In the genomic region with DNA sequence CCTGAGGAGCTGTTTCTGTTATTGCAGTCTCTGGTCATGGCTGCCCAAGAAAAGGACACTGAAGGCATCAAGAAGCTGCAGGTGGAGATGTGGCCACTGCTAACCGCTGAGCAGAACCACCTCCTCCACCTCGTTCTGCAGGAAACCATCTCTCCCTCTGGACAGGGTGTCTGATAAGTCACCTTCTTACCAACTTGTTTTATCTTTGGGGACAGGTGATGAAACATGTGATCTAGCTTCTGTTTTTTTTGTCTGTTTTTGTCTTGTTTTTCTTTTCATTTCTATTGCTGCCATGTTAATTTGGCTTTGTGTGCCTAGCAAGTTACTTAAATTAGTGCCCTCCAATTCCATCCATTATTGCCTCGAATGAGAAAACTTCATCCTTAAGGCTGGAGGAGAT, we compare ENCODE assay signal across 8 mouse cellular contexts. TPM values are rescaled to one million over a fixed set of nuclear protein-coding genes. Genes with fewer than 3 reads are reported as not detected.
A peak's percentile ranks its signal among the peaks of the same experiment; 100 is the strongest.
DNase-seq lines count a peak whose midpoint lies in the region; ATAC-seq and TF ChIP-seq lines count a peak whose summit lies in the region.

No protein-coding gene starts in this region.

- no peaks in the 10 kb centered on the region for H3K4me1 ChIP-seq in hindbrain, postnatal 0 days (ENCODE audit: insufficient read depth, low read length)
- H3K4me1 ChIP-seq in midbrain, postnatal 0 days (ENCODE audit: insufficient read depth, low read length) = no peaks in the 10 kb centered on the region

- no peak for TF ChIP-seq CTCF in left cerebral cortex, adult 2 months (IDR thresholded peaks at IDR 0.05)
- no peak for TF ChIP-seq CTCF in hindbrain, postnatal 0 days (IDR thresholded peaks at IDR 0.05; ENCODE audit: low read depth)
- no peak for TF ChIP-seq CTCF in midbrain, postnatal 0 days (IDR thresholded peaks at IDR 0.05)

- peak overlapping the region; percentile 94 for H3K27ac ChIP-seq in left cerebral cortex, adult 2 months
- H3K27ac ChIP-seq in hindbrain, postnatal 0 days = peak overlapping the region; percentile 96
- H3K27ac ChIP-seq in midbrain, postnatal 0 days (ENCODE audit: low read depth, low read length) = peak overlapping the region; percentile 89

- intact Hi-C loops in left cerebral cortex, adult 2 months (cut with DNase I) = loop anchor here (2.0 to 10.0 kb wide), 4 partner anchors 114 to 426 kb away; partner anchors contain the start of genes Atp2b3, Pnma3 and Zfp275

- H3K4me2 ChIP-seq in hindbrain, postnatal 0 days (ENCODE audit: low read depth, low read length) = peak overlapping the region; percentile 58
- H3K4me2 ChIP-seq in midbrain, postnatal 0 days (ENCODE audit: low read depth, low read length, poor library complexity, severe bottlenecking) = peak overlapping the region; percentile 54

- H3K36me3 ChIP-seq in hindbrain, postnatal 0 days (ENCODE audit: insufficient read depth, low read length) = no peaks in the 10 kb centered on the region
- no peaks in the 10 kb centered on the region for H3K36me3 ChIP-seq in midbrain, postnatal 0 days (ENCODE audit: insufficient read depth, low read length)

- H3K9ac ChIP-seq in hindbrain, postnatal 0 days (replicated peaks; ENCODE audit: low read length) = peak overlapping the region; percentile 71
- H3K9ac ChIP-seq in midbrain, postnatal 0 days (replicated peaks; ENCODE audit: low read length, poor library complexity, severe bottlenecking) = peak overlapping the region; percentile 69

- no peaks in the 10 kb centered on the region for H3K9me3 ChIP-seq in hindbrain, postnatal 0 days (ENCODE audit: low read length)
- H3K9me3 ChIP-seq in midbrain, postnatal 0 days (ENCODE audit: low read length) = no peaks in the 10 kb centered on the region

- WGBS in hindbrain, postnatal 0 days = 33% methylated on average over 3 of the region's 3 CpGs
- WGBS in midbrain, postnatal 0 days = 24% methylated on average over 3 of the region's 3 CpGs

- H3K27me3 ChIP-seq in hindbrain, postnatal 0 days (ENCODE audit: insufficient read depth, low read length) = no peaks in the 10 kb centered on the region
- no peaks in the 10 kb centered on the region for H3K27me3 ChIP-seq in midbrain, postnatal 0 days (ENCODE audit: insufficient read depth, low read length)

- no peak for DNase-seq in left cerebral cortex, adult 2 months (ENCODE audit: extremely low spot score in 1 of 2, low spot score in 2 of 2)
- no peak for DNase-seq in left cerebral cortex, adult 18-20 months (ENCODE audit: low spot score in 2 of 2)
- DNase-seq in c-Kit-positive CD71-positive TER-119-positive erythroid progenitor cells, embryonic 14.5 days (ENCODE audit: low spot score) = peak; percentile 4
- DNase-seq in hindbrain, postnatal 0 days (ENCODE audit: low spot score) = no peak
- no peak for DNase-seq in midbrain, postnatal 0 days (ENCODE audit: low spot score)
- DNase-seq in right cerebral cortex, adult 18-20 months = no peak
- DNase-seq in urinary bladder, adult 2 months (ENCODE audit: low spot score) = no peak
- no peak for DNase-seq in embryo, embryonic 10.5 days (ENCODE audit: low spot score)

- ATAC-seq in hindbrain, postnatal 0 days = no peak
- ATAC-seq in midbrain, postnatal 0 days (ENCODE audit: low FRiP score) = no peak

- peak overlapping the region; percentile 70 for H3K4me3 ChIP-seq in left cerebral cortex, adult 2 months
- H3K4me3 ChIP-seq in hindbrain, postnatal 0 days (ENCODE audit: low read length) = peak overlapping the region; percentile 59
- H3K4me3 ChIP-seq in midbrain, postnatal 0 days (ENCODE audit: low read depth, low read length) = peak overlapping the region; percentile 61

RNA-seq across cellular contexts. Expression of gene F8a, which starts 1.2 kb away (rescaled TPM):
- total RNA-seq in left cerebral cortex, adult 2 months (2021) = 10 to 100 TPM; 16.3 to 18.6 TPM
- 10 to 100 TPM; 16.3 to 19.0 TPM for total RNA-seq in left cerebral cortex, adult 18-20 months (2021)
- 36.4 and 40.1 TPM in 2 replicates for total RNA-seq in hindbrain, postnatal 0 days (2014; rRNA removed)
- 32.9 and 33.7 TPM in 2 replicates for polyA plus RNA-seq in hindbrain, postnatal 0 days (2015; fragmentation: Nextera tagmentation; extraction: Ambion mirVana)
- total RNA-seq in midbrain, postnatal 0 days (2014; rRNA removed) = 26.5 and 32.2 TPM in 2 replicates
- 33.7 and 36.3 TPM in 2 replicates for polyA plus RNA-seq in midbrain, postnatal 0 days (2015; fragmentation: Nextera tagmentation; extraction: Ambion mirVana)
- polyA plus RNA-seq in urinary bladder, adult 2 months (2012; rRNA removed) = 10.2 and 11.2 TPM in 2 replicates

RNA-seq across cellular contexts. Expression of gene Xlr4c, which starts 13.6 kb away (rescaled TPM):
- not detected for total RNA-seq in left cerebral cortex, adult 2 months (2021)
- not detected for total RNA-seq in left cerebral cortex, adult 18-20 months (2021)
- total RNA-seq in hindbrain, postnatal 0 days (2014; rRNA removed) = not detected in 2 replicates
- 0.31 and 0.53 TPM in 2 replicates for polyA plus RNA-seq in hindbrain, postnatal 0 days (2015; fragmentation: Nextera tagmentation; extraction: Ambion mirVana)
- not detected in 2 replicates for total RNA-seq in midbrain, postnatal 0 days (2014; rRNA removed)
- 0.26 and 0.67 TPM in 2 replicates for polyA plus RNA-seq in midbrain, postnatal 0 days (2015; fragmentation: Nextera tagmentation; extraction: Ambion mirVana)
- 0.52 and 1.3 TPM in 2 replicates for polyA plus RNA-seq in urinary bladder, adult 2 months (2012; rRNA removed)

RNA-seq across cellular contexts. Expression of gene Xlr4b, which starts 15.2 kb away (rescaled TPM):
- 1 to 10 TPM in 1 of 2 experiments, not detected in 1; 2.0 TPM for total RNA-seq in left cerebral cortex, adult 2 months (2021)
- under 1 TPM in 1 of 2 experiments, not detected in 1; 0.95 TPM for total RNA-seq in left cerebral cortex, adult 18-20 months (2021)
- total RNA-seq in hindbrain, postnatal 0 days (2014; rRNA removed) = not detected in 2 replicates
- polyA plus RNA-seq in hindbrain, postnatal 0 days (2015; fragmentation: Nextera tagmentation; extraction: Ambion mirVana) = 0.26 and 0.63 TPM in 2 replicates
- total RNA-seq in midbrain, postnatal 0 days (2014; rRNA removed) = not detected in 2 replicates
- polyA plus RNA-seq in midbrain, postnatal 0 days (2015; fragmentation: Nextera tagmentation; extraction: Ambion mirVana) = 1.2 TPM in 1 of 2 replicates, not detected in the other
- 2.0 and 2.4 TPM in 2 replicates for polyA plus RNA-seq in urinary bladder, adult 2 months (2012; rRNA removed)

RNA-seq across cellular contexts. Expression of gene Xlr3c, which starts 35.9 kb away (rescaled TPM):
- not detected for total RNA-seq in left cerebral cortex, adult 2 months (2021)
- total RNA-seq in left cerebral cortex, adult 18-20 months (2021) = not detected
- total RNA-seq in hindbrain, postnatal 0 days (2014; rRNA removed) = not detected in 2 replicates
- polyA plus RNA-seq in hindbrain, postnatal 0 days (2015; fragmentation: Nextera tagmentation; extraction: Ambion mirVana) = 0.15 and 0.59 TPM in 2 replicates
- not detected in 2 replicates for total RNA-seq in midbrain, postnatal 0 days (2014; rRNA removed)
- 0.12 and 0.15 TPM in 2 replicates for polyA plus RNA-seq in midbrain, postnatal 0 days (2015; fragmentation: Nextera tagmentation; extraction: Ambion mirVana)
- polyA plus RNA-seq in urinary bladder, adult 2 months (2012; rRNA removed) = not detected in 2 replicates

RNA-seq across cellular contexts. Expression of gene Xlr3b, which starts 37.3 kb away (rescaled TPM):
- 1 to 10 TPM in 1 of 2 experiments, under 1 TPM in 1; 0.26 to 8.9 TPM for total RNA-seq in left cerebral cortex, adult 2 months (2021)
- total RNA-seq in left cerebral cortex, adult 18-20 months (2021) = 1 to 10 TPM; 4.4 to 9.2 TPM
- total RNA-seq in hindbrain, postnatal 0 days (2014; rRNA removed) = 4.9 and 5.8 TPM in 2 replicates
- polyA plus RNA-seq in hindbrain, postnatal 0 days (2015; fragmentation: Nextera tagmentation; extraction: Ambion mirVana) = 7.4 and 15.5 TPM in 2 replicates
- total RNA-seq in midbrain, postnatal 0 days (2014; rRNA removed) = 2.8 and 7.2 TPM in 2 replicates
- polyA plus RNA-seq in midbrain, postnatal 0 days (2015; fragmentation: Nextera tagmentation; extraction: Ambion mirVana) = 6.8 and 13.9 TPM in 2 replicates
- 7.5 and 14.6 TPM in 2 replicates for polyA plus RNA-seq in urinary bladder, adult 2 months (2012; rRNA removed)
